Mouse (Mus musculus): ENCODE results near the gene Acot7. TPM values are rescaled to one million over a fixed set of nuclear protein-coding genes. Genes with fewer than 3 reads are reported as not detected.
"Not testable (repeated sequence)": the region's sequence is repeated elsewhere in the genome, so short reads cannot be mapped to it uniquely, and the experiment has no call there.

Gene Acot7
- polyA plus RNA-seq, 1 experiment: 167 TPM

- H3K4me2 ChIP-seq (ENCODE audit: low read depth): no peak overlapping the region
- no peaks in the 10 kb centered on the region for H3K27me3 ChIP-seq (ENCODE audit: control insufficient read depth, insufficient read depth, insufficient read length)
- no peak overlapping the region for H3ac ChIP-seq (ENCODE audit: control insufficient read depth, insufficient read length)
- peaks cover 5% of the 10 kb centered on the region for H3K36me3 ChIP-seq (ENCODE audit: control insufficient read depth, insufficient read depth)
- H3K4me3 ChIP-seq: no peak overlapping the region
- no peaks in the 10 kb centered on the region for H3K79me2 ChIP-seq (ENCODE audit: control insufficient read depth, insufficient read depth)
- TF ChIP-seq POLR2AphosphoS2 (IDR thresholded peaks at IDR 0.05; ENCODE audit: insufficient read length, low read depth) (no peak), MYOD1 (IDR thresholded peaks at IDR 0.05; ENCODE audit: control insufficient read depth in 1 of 3, insufficient read length in 2 of 3, low read depth in 2 of 3) (peak in 2 of 3 experiments; percentile 23 to 41), E2F4 (IDR thresholded peaks at IDR 0.05; ENCODE audit: insufficient read depth) (no peak)
These were observed 49.1 kb downstream of the Acot7 start for GRCm38 (mm10) chr4:152226901-152227486.

GRCm38 (mm10) chr4:152227749-152228527, 50.0 kb downstream of the Acot7 start:
- no peaks in the 10 kb centered on the region for H3K27me3 ChIP-seq (ENCODE audit: control insufficient read depth, insufficient read depth, insufficient read length)
- no peaks in the 10 kb centered on the region for H3K79me2 ChIP-seq (ENCODE audit: control insufficient read depth, insufficient read depth)
- TF ChIP-seq CEBPB (IDR thresholded peaks at IDR 0.05; ENCODE audit: insufficient read depth, poor library complexity, severe bottlenecking) (no peak), MYOD1 (IDR thresholded peaks at IDR 0.05; ENCODE audit: control insufficient read depth in 1 of 3, insufficient read length in 2 of 3, low read depth in 2 of 3) (peak in 2 of 3 experiments; percentile 57 to 79)
- H3K4me2 ChIP-seq (ENCODE audit: low read depth): no peak overlapping the region
- H3ac ChIP-seq (ENCODE audit: control insufficient read depth, insufficient read length): no peak overlapping the region
- H3K4me3 ChIP-seq: no peak overlapping the region
- peaks cover 5% of the 10 kb centered on the region for H3K36me3 ChIP-seq (ENCODE audit: control insufficient read depth, insufficient read depth)

- not testable (repeated sequence) for H3ac ChIP-seq (ENCODE audit: control insufficient read depth, insufficient read length); H3K27me3 ChIP-seq (ENCODE audit: control insufficient read depth, insufficient read depth, insufficient read length); H3K4me3 ChIP-seq; H3K4me2 ChIP-seq (ENCODE audit: low read depth); H3K36me3 ChIP-seq (ENCODE audit: control insufficient read depth, insufficient read depth); H3K79me2 ChIP-seq (ENCODE audit: control insufficient read depth, insufficient read depth)
These were observed 52.4 kb downstream of the Acot7 start for GRCm38 (mm10) chr4:152230331-152230730.

DNA sequence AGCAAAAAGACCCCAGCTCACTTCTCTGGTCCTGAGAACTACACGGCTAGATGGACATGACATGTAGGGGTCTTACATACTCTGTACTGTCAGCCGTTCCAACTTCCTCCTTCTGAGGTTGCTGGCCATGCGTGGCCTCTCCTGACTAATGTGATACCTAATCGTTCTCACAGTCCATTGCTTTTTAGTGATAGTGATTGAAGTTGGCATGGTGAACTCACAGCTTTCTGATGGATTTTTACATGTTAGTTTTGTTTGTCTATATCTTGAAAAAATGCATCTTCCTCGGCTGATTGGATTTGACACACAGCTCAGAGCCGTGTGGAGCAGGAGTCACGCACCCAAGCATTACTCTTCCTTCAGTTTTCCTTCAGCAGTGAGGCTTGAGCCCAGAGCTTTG, 53.4 kb downstream of the Acot7 start:
- TF ChIP-seq MYOD1 (IDR thresholded peaks at IDR 0.05; ENCODE audit: control insufficient read depth in 1 of 3, insufficient read length in 2 of 3, low read depth in 2 of 3) (no peak), TCF12 (IDR thresholded peaks at IDR 0.05; ENCODE audit: insufficient read depth, poor library complexity, severe bottlenecking) (no peak), MAX (IDR thresholded peaks at IDR 0.05; ENCODE audit: low read depth) (no peak), MYOG (IDR thresholded peaks at IDR 0.05; ENCODE audit: control insufficient read depth in 1 of 3, insufficient read depth in 1 of 3, insufficient read length in 2 of 3, low read depth in 2 of 3) (no peak), TCF3 (IDR thresholded peaks at IDR 0.05; ENCODE audit: insufficient read length, low read depth) (no peak), POLR2A (IDR thresholded peaks at IDR 0.05; ENCODE audit: insufficient read length, low read depth) (no peak)
- Histone ChIP-seq H3K36me3 (ENCODE audit: control insufficient read depth, insufficient read depth) (no peaks in the 10 kb centered on the region), H3K4me2 (ENCODE audit: low read depth) (no peak overlapping the region), H3K79me2 (ENCODE audit: control insufficient read depth, insufficient read depth) (no peaks in the 10 kb centered on the region), H3ac (ENCODE audit: control insufficient read depth, insufficient read length) (no peak overlapping the region), H3K27me3 (ENCODE audit: control insufficient read depth, insufficient read depth, insufficient read length) (no peaks in the 10 kb centered on the region), H3K4me3 (no peak overlapping the region)

DNA sequence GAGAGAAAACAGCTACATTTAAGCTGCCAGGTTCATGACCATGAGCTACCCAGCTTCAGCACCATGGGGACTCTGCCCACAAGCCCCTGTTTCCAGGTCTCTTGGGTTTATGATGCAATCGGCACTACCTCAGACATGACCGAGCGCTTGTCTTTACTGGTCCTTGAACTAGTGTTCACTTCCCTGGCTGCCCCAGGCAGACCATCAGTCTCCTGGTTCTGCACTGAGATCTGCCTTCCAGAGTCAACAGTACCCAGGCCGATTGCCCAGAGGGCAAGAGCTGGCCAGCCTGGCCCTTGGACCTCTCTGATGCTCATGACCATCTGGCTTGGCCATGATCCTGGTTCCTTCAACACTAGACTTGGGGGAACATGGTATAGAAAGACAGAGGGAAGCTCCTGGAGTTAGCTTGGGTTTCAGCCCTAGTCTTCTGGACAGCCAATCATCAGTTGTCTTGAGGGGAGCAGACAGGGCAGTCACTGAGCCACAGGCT, 54.5 kb downstream of the Acot7 start:
- Histone ChIP-seq H3K4me2 (ENCODE audit: low read depth) (no peak overlapping the region), H3K4me3 (no peak overlapping the region), H3K27me3 (ENCODE audit: control insufficient read depth, insufficient read depth, insufficient read length) (no peaks in the 10 kb centered on the region), H3K36me3 (ENCODE audit: control insufficient read depth, insufficient read depth) (no peaks in the 10 kb centered on the region), H3ac (ENCODE audit: control insufficient read depth, insufficient read length) (no peak overlapping the region), H3K79me2 (ENCODE audit: control insufficient read depth, insufficient read depth) (no peaks in the 10 kb centered on the region)
- TF ChIP-seq MYOG (IDR thresholded peaks at IDR 0.05; ENCODE audit: control insufficient read depth in 1 of 3, insufficient read depth in 1 of 3, insufficient read length in 2 of 3, low read depth in 2 of 3): no peak
- TF ChIP-seq E2F4 (IDR thresholded peaks at IDR 0.05; ENCODE audit: insufficient read depth): no peak
- no peak for TF ChIP-seq MAX (IDR thresholded peaks at IDR 0.05; ENCODE audit: low read depth)
- TF ChIP-seq TCF3 (IDR thresholded peaks at IDR 0.05; ENCODE audit: insufficient read length, low read depth): no peak
- no peak for TF ChIP-seq POLR2A (IDR thresholded peaks at IDR 0.05; ENCODE audit: insufficient read length, low read depth)

DNA sequence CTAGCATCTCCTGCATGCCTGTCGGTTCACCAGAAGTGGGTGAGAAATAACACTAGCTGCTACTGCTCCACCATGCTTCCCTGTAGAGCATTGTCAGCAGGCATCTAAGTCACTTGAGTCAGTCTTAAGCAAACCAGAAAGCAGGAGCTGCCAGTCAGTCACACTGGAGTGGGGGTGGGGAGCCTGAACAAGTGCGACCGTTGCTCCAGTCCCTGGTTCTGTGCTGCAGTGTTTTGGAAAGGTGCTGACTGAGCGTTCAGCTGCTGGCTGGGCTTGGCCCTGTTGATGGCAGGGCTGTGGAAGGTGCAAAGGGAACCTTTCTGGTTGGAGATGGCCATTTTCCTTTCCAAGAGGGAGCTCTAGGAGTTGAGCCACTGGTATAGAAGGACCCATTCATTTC, 62.0 kb downstream of the Acot7 start:
- no peak overlapping the region for H3K4me2 ChIP-seq (ENCODE audit: low read depth)

More for the DNA sequence above, 62.0 kb downstream of the Acot7 start:
- no peaks in the 10 kb centered on the region for H3K27me3 ChIP-seq (ENCODE audit: control insufficient read depth, insufficient read depth, insufficient read length)
- no peak overlapping the region for H3ac ChIP-seq (ENCODE audit: control insufficient read depth, insufficient read length)
- peaks cover 9% of the 10 kb centered on the region for H3K36me3 ChIP-seq (ENCODE audit: control insufficient read depth, insufficient read depth)
- H3K79me2 ChIP-seq (ENCODE audit: control insufficient read depth, insufficient read depth): no peaks in the 10 kb centered on the region
- TF ChIP-seq POLR2A (IDR thresholded peaks at IDR 0.05; ENCODE audit: insufficient read length, low read depth) (no peak), E2F4 (IDR thresholded peaks at IDR 0.05; ENCODE audit: insufficient read depth) (no peak), USF1 (IDR thresholded peaks at IDR 0.05; ENCODE audit: low read depth) (no peak), CEBPB (IDR thresholded peaks at IDR 0.05; ENCODE audit: insufficient read depth, poor library complexity, severe bottlenecking) (no peak), MYOG (IDR thresholded peaks at IDR 0.05; ENCODE audit: control insufficient read depth in 1 of 3, insufficient read depth in 1 of 3, insufficient read length in 2 of 3, low read depth in 2 of 3) (no peak)
- H3K4me3 ChIP-seq: no peak overlapping the region

Measured in myocyte (in vitro differentiated cells).